Mouse (Mus musculus): ENCODE measurements around the gene Hist2h2be.

DNA sequence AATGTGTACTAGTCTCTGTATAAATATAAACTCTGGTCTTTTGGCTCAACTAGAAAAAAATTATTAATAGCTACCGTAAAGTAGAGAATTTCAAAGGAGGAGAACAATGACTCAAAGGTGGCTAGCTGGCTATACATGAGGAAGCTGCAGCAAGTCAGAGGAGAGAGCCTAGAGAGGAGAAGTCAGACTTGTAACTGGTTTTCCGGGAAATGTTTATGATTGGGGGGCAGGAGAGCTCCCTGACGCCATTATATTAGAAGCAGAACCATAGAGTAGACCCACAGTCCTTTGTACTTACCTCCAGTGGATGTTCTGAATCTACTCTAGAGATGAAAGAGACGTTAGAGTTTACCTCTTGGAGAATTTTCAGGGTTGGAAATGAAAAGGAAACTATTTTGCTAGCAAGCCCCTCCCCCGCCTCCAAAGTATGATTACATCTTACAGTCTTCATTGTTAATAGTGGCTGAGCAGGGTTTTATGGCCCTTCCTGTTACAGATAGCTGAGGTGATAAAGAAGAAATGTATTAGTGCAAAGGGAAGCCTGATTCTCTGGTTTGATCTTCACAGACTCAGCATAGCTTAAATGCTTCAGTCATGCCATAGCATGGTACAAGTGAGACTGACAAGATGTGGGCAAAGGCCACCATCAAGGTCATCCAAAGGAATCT is 35.1 kb downstream of the Hist2h2be start:
- no peak for TF ChIP-seq CTCF (IDR thresholded peaks at IDR 0.05; ENCODE audit: borderline replicate concordance, control insufficient read depth, extremely low read depth, insufficient read depth, low read length, poor library complexity)
- no peak for TF ChIP-seq POLR2A (IDR thresholded peaks at IDR 0.05; ENCODE audit: control insufficient read depth, extremely low read depth, insufficient read depth, low read length, poor library complexity)

Measured in thymus, adult 2 months (tissue).